Mouse (Mus musculus): Measurements from ENCODE around the gene Rab22a. TPM values are rescaled to one million over a fixed set of nuclear protein-coding genes. Genes with fewer than 3 reads are reported as not detected.
"Not testable (repeated sequence)": the region's sequence is repeated elsewhere in the genome, so short reads cannot be mapped to it uniquely, and the experiment has no call there.

Rab22a gene
- polyA plus RNA-seq, 1 experiment from 2014 or later = 14.0 TPM

GRCm38 (mm10) chr2:173624667-173625066, 34.9 kb upstream of the Rab22a start:
- H3K4me1 ChIP-seq (ENCODE audit: insufficient read depth) = no peaks in the 10 kb centered on the region
- TF ChIP-seq CTCF (IDR thresholded peaks at IDR 0.05; ENCODE audit: low read depth) (no peak), EP300 (IDR thresholded peaks at IDR 0.05; ENCODE audit: low read depth) (no peak)
- WGBS (ENCODE audit: insufficient replicate concordance) = 43% methylated on average over 7 of the region's 7 CpGs
- no peaks in the 10 kb centered on the region for H3K27me3 ChIP-seq (ENCODE audit: insufficient read depth, low read length)
- no peak overlapping the region for H3K27ac ChIP-seq (ENCODE audit: low read depth)
- no peak overlapping the region for H3K4me2 ChIP-seq (ENCODE audit: low read depth, low read length)
- H3K9me3 ChIP-seq (ENCODE audit: low read length) = no peaks in the 10 kb centered on the region
- H3K4me3 ChIP-seq (ENCODE audit: low read depth, low read length) = no peak overlapping the region
- ATAC-seq (no peak), DNase-seq (no peak)
- H3K36me3 ChIP-seq (replicated peaks; ENCODE audit: insufficient read depth, low read length) = no peaks in the 10 kb centered on the region
- no peak overlapping the region for H3K9ac ChIP-seq (replicated peaks)

- H3K27me3 ChIP-seq (ENCODE audit: insufficient read depth, low read length) = no peaks in the 10 kb centered on the region
- H3K9me3 ChIP-seq (ENCODE audit: low read length) = no peaks in the 10 kb centered on the region
- H3K4me1 ChIP-seq (ENCODE audit: insufficient read depth) = no peaks in the 10 kb centered on the region
- no peak for DNase-seq
- 85% methylated on average over 3 of the region's 3 CpGs for WGBS (ENCODE audit: insufficient replicate concordance)
- no peak for ATAC-seq
- no peak overlapping the region for H3K4me2 ChIP-seq (ENCODE audit: low read depth, low read length)
- no peak for TF ChIP-seq EP300 (IDR thresholded peaks at IDR 0.05; ENCODE audit: low read depth)
- TF ChIP-seq CTCF (IDR thresholded peaks at IDR 0.05; ENCODE audit: low read depth) = no peak
- H3K9ac ChIP-seq (replicated peaks) = no peak overlapping the region
- H3K36me3 ChIP-seq (replicated peaks; ENCODE audit: insufficient read depth, low read length) = no peaks in the 10 kb centered on the region
- no peak overlapping the region for H3K4me3 ChIP-seq (ENCODE audit: low read depth, low read length)
- H3K27ac ChIP-seq (ENCODE audit: low read depth) = no peak overlapping the region
These were observed 33.8 kb upstream of the Rab22a start for GRCm38 (mm10) chr2:173625786-173626185.

GRCm38 (mm10) chr2:173634106-173634505, 25.5 kb upstream of the Rab22a start:
- 94% methylated on average over 12 of the region's 15 CpGs for whole genome bisulfite sequencing (ENCODE audit: insufficient replicate concordance)
- H3K9ac ChIP-seq (replicated peaks); ATAC-seq; H3K4me1 ChIP-seq (ENCODE audit: insufficient read depth); H3K27me3 ChIP-seq (ENCODE audit: insufficient read depth, low read length); H3K4me2 ChIP-seq (ENCODE audit: low read depth, low read length); H3K9me3 ChIP-seq (ENCODE audit: low read length); H3K27ac ChIP-seq (ENCODE audit: low read depth); DNase-seq; H3K36me3 ChIP-seq (replicated peaks; ENCODE audit: insufficient read depth, low read length); H3K4me3 ChIP-seq (ENCODE audit: low read depth, low read length): not testable (repeated sequence)

- DNase-seq = no peak
- Histone ChIP-seq H3K4me3 (ENCODE audit: low read depth, low read length) (no peak overlapping the region), H3K27me3 (ENCODE audit: insufficient read depth, low read length) (no peaks in the 10 kb centered on the region), H3K9ac (replicated peaks) (no peak overlapping the region), H3K4me2 (ENCODE audit: low read depth, low read length) (no peak overlapping the region), H3K36me3 (replicated peaks; ENCODE audit: insufficient read depth, low read length) (no peaks in the 10 kb centered on the region), H3K4me1 (ENCODE audit: insufficient read depth) (no peaks in the 10 kb centered on the region), H3K27ac (ENCODE audit: low read depth) (no peak overlapping the region), H3K9me3 (ENCODE audit: low read length) (no peaks in the 10 kb centered on the region)
- no peak for ATAC-seq
- TF ChIP-seq CTCF (IDR thresholded peaks at IDR 0.05; ENCODE audit: low read depth) (no peak), EP300 (IDR thresholded peaks at IDR 0.05; ENCODE audit: low read depth) (no peak)
These were observed 18.2 kb upstream of the Rab22a start for GRCm38 (mm10) chr2:173641370-173641769.

- H3K27me3 ChIP-seq (ENCODE audit: insufficient read depth, low read length) = no peaks in the 10 kb centered on the region
- 77% methylated on average over 15 of the region's 15 CpGs for WGBS (ENCODE audit: insufficient replicate concordance)
These were observed 17.1 kb upstream of the Rab22a start for GRCm38 (mm10) chr2:173642262-173642999.

GRCm38 (mm10) chr2:173647197-173647911, 12.2 kb upstream of the Rab22a start:
- no peaks in the 10 kb centered on the region for H3K4me1 ChIP-seq (ENCODE audit: insufficient read depth)
- no peak overlapping the region for H3K9ac ChIP-seq (replicated peaks)
- TF ChIP-seq EP300 (IDR thresholded peaks at IDR 0.05; ENCODE audit: low read depth) (no peak), CTCF (IDR thresholded peaks at IDR 0.05; ENCODE audit: low read depth) (no peak)
- no peak for DNase-seq
- H3K27me3 ChIP-seq (ENCODE audit: insufficient read depth, low read length) = no peaks in the 10 kb centered on the region
- no peak overlapping the region for H3K4me2 ChIP-seq (ENCODE audit: low read depth, low read length)
- ATAC-seq = no peak
- 82% methylated on average over 19 of the region's 19 CpGs for WGBS (ENCODE audit: insufficient replicate concordance)
- no peaks in the 10 kb centered on the region for H3K9me3 ChIP-seq (ENCODE audit: low read length)
- H3K27ac ChIP-seq (ENCODE audit: low read depth) = no peak overlapping the region
- H3K4me3 ChIP-seq (ENCODE audit: low read depth, low read length) = no peak overlapping the region
- H3K36me3 ChIP-seq (replicated peaks; ENCODE audit: insufficient read depth, low read length) = no peaks in the 10 kb centered on the region

More at GRCm38 (mm10) chr2:173642262-173642999, 17.1 kb upstream of the Rab22a start:
- ATAC-seq (no peak), DNase-seq (no peak)
- Histone ChIP-seq H3K4me1 (ENCODE audit: insufficient read depth) (no peaks in the 10 kb centered on the region), H3K36me3 (replicated peaks; ENCODE audit: insufficient read depth, low read length) (no peaks in the 10 kb centered on the region), H3K9me3 (ENCODE audit: low read length) (no peaks in the 10 kb centered on the region), H3K4me2 (ENCODE audit: low read depth, low read length) (no peak overlapping the region), H3K9ac (replicated peaks) (no peak overlapping the region), H3K4me3 (ENCODE audit: low read depth, low read length) (no peak overlapping the region), H3K27ac (ENCODE audit: low read depth) (no peak overlapping the region)
- TF ChIP-seq EP300 (IDR thresholded peaks at IDR 0.05; ENCODE audit: low read depth) = no peak
- TF ChIP-seq CTCF (IDR thresholded peaks at IDR 0.05; ENCODE audit: low read depth) = no peak

Measured in liver, postnatal 0 days (tissue).